ENCODE assay signal across 22 mouse cellular contexts in the genomic region with DNA sequence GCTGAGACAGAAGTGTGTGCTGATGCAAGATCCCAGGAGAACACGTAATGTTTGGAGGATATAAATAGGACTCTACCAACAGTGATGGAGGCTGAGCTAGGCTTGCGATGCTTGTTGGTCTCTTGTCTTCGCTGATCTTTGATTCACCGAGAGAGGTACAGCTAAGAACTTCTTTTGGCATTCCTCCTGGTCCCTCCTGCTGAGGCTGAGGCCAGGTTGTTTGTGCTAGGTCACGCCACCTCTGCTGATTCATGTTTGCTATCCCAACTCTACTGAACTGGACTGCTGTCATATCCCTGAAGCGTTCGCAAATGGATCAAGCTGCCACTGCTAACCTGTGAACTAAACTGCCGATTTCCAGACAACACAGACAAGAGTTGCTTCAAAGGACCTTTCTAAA. TPM values are rescaled to one million over a fixed set of nuclear protein-coding genes. Genes with fewer than 3 reads are reported as not detected.
"Had no signal": no experiment of that assay in that cellular context is flagged by ENCODE, and none has a peak within 500 bp of the region (broad histone marks: within the 10 kb centered on the region; RNA-seq: fewer than 3 reads in every experiment).

No protein-coding gene starts in this region.

- H3K27ac ChIP-seq: midbrain, embryonic 10.5 days; midbrain, embryonic 12.5 days; neural tube, embryonic 13.5 days; neural tube, embryonic 15.5 days had no signal

- H3K36me3 ChIP-seq: midbrain, embryonic 10.5 days; midbrain, embryonic 12.5 days; neural tube, embryonic 13.5 days; neural tube, embryonic 15.5 days had no signal

- DNase-seq: lung, embryonic 14.5 days; lung, postnatal 10 days; midbrain, embryonic 14.5 days; retina, postnatal 1 day; right cerebral cortex, adult 18-20 months; right cerebral cortex, postnatal 25 days; right cerebral cortex, postnatal 4 days; spleen, adult 18-20 months; thymus, adult 2 months; thymus, postnatal 25 days; thymus, postnatal 4 days had no signal

- H3K27me3 ChIP-seq: midbrain, embryonic 12.5 days had no signal

- H3K4me3 ChIP-seq: midbrain, embryonic 10.5 days; midbrain, embryonic 12.5 days; myocyte; neural tube, embryonic 13.5 days; neural tube, embryonic 15.5 days had no signal

- H3K9ac ChIP-seq: lung, embryonic 14.5 days; midbrain, embryonic 12.5 days; neural tube, embryonic 13.5 days; neural tube, embryonic 15.5 days had no signal

- ATAC-seq: midbrain, embryonic 16.5 days had no signal

- H3K9me3 ChIP-seq: midbrain, embryonic 10.5 days; midbrain, embryonic 12.5 days; neural tube, embryonic 13.5 days; neural tube, embryonic 15.5 days had no signal

- H3K4me2 ChIP-seq: lung, embryonic 14.5 days; midbrain, embryonic 12.5 days; neural tube, embryonic 13.5 days; neural tube, embryonic 15.5 days had no signal

RNA-seq across cellular contexts. Expression of a gene that starts 3.3 kb away (rescaled TPM):
- total RNA-seq: megakaryocyte, adult 5-6 weeks; megakaryocyte-erythroid progenitor cell, adult 5-6 weeks had no signal
- polyA plus RNA-seq: lung, embryonic 14.5 days; myocyte; small intestine, adult 2 months; stomach, embryonic 14.5 days; urinary bladder, adult 2 months had no signal

RNA-seq across cellular contexts. Expression of a gene that starts 15.1 kb away (rescaled TPM):
- polyA plus RNA-seq: small intestine, adult 2 months had no signal
